Mouse (Mus musculus): ENCODE measurements around the gene Zfp831. TPM values are rescaled to one million over a fixed set of nuclear protein-coding genes. Genes with fewer than 3 reads are reported as not detected.

Zfp831 gene
- polyA plus RNA-seq, 1 experiment from 2014 or later: 0.07 TPM

GRCm38 (mm10) chr2:174599853-174600271 lies 43.5 kb upstream of the Zfp831 start:
- no peak for TF ChIP-seq EP300 (IDR thresholded peaks at IDR 0.05; ENCODE audit: low read depth)
- TF ChIP-seq CTCF (IDR thresholded peaks at IDR 0.05; ENCODE audit: low read depth): no peak

DNA sequence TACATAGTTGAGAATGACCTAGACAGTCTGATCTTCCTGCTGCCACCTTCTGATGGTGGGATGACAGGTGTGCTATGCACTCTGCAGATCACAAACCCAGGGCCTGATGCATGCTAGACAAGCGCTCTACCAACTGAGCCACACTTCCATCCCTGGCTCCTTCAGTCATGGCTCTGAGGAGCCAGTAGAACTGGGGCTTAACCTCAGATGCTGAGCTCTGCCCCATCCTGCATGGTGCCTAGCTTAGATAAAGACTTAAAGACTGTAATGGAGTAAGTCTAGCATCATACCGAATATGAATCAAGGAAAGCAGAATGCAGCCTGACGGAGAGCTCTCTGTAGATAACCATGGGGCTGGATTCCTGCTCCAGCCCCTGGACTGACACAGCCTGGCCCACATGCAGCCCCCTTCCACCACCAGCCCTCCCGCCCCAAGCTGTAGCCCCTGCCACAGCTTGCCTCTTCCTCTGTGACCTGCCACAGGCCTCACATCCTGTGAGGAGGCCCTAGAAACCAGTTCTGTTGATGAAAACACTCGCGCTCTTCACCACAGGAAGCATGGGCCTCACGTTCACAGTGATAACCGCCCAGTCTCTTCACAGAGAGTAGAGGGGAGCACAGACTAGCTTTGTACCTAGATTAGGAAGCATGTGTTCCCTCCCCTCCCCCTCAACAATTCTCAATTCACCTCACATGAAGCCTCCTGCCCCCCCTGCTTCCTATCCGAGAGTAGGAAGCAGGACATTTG lies 41.2 kb upstream of the Zfp831 start:
- TF ChIP-seq CTCF (IDR thresholded peaks at IDR 0.05; ENCODE audit: low read depth): no peak
- peak; percentile 34 for TF ChIP-seq EP300 (IDR thresholded peaks at IDR 0.05; ENCODE audit: low read depth)
- DNase-seq (peak; percentile 35), ATAC-seq (peak; percentile 84)
- Histone ChIP-seq H3K4me1 (ENCODE audit: insufficient read depth) (peaks cover 14% of the 10 kb centered on the region), H3K27ac (ENCODE audit: low read depth) (peak overlapping the region; percentile 65), H3K9me3 (ENCODE audit: low read length) (no peaks in the 10 kb centered on the region), H3K9ac (replicated peaks) (no peak overlapping the region), H3K36me3 (replicated peaks; ENCODE audit: insufficient read depth, low read length) (no peaks in the 10 kb centered on the region), H3K27me3 (ENCODE audit: insufficient read depth, low read length) (no peaks in the 10 kb centered on the region), H3K4me2 (ENCODE audit: low read depth, low read length) (peak overlapping the region; percentile 20; the same call in 1 of the 2 replicates), H3K4me3 (ENCODE audit: low read depth, low read length) (no peak overlapping the region)
- 30% methylated on average over 9 of the region's 9 CpGs for WGBS (ENCODE audit: insufficient replicate concordance)

More at GRCm38 (mm10) chr2:174599853-174600271, 43.5 kb upstream of the Zfp831 start:
- peaks cover 14% of the 10 kb centered on the region for H3K4me1 ChIP-seq (ENCODE audit: insufficient read depth)
- no peaks in the 10 kb centered on the region for H3K9me3 ChIP-seq (ENCODE audit: low read length)
- no peak for ATAC-seq
- H3K27me3 ChIP-seq (ENCODE audit: insufficient read depth, low read length): no peaks in the 10 kb centered on the region
- H3K4me2 ChIP-seq (ENCODE audit: low read depth, low read length): no peak overlapping the region
- no peak overlapping the region for H3K27ac ChIP-seq (ENCODE audit: low read depth)
- DNase-seq: peak; percentile 31
- H3K9ac ChIP-seq (replicated peaks): no peak overlapping the region
- no peaks in the 10 kb centered on the region for H3K36me3 ChIP-seq (replicated peaks; ENCODE audit: insufficient read depth, low read length)
- WGBS (ENCODE audit: insufficient replicate concordance): 72% methylated on average over 9 of the region's 9 CpGs
- no peak overlapping the region for H3K4me3 ChIP-seq (ENCODE audit: low read depth, low read length)

GRCm38 (mm10) chr2:174603321-174603720 lies 40.0 kb upstream of the Zfp831 start:
- H3K27ac ChIP-seq (ENCODE audit: low read depth): no peak overlapping the region

DNA sequence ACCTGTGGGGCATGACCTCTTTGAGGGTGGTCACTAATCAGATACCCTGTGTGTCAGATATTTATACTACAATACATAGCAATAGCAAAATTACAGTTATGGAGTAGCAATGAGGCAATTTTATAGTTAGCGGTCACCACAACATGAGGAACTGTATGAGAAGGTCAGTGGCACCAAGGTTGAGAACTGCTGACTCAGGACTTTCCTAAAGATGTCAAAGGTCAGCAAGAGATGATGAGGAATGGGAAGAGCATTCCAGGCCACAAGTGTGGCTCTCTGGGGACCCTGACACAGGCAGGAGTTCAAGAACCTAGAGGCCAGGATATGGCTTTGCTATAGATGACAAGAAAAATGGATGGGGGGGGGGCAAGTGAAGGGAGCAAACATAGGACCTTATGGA lies 38.3 kb upstream of the Zfp831 start:
- peaks cover 12% of the 10 kb centered on the region for H3K4me1 ChIP-seq (ENCODE audit: insufficient read depth)
- no peak overlapping the region for H3K4me2 ChIP-seq (ENCODE audit: low read depth, low read length)
- H3K27me3 ChIP-seq (ENCODE audit: insufficient read depth, low read length): no peaks in the 10 kb centered on the region
- DNase-seq (no peak), ATAC-seq (no peak)
- TF ChIP-seq EP300 (IDR thresholded peaks at IDR 0.05; ENCODE audit: low read depth) (no peak), CTCF (IDR thresholded peaks at IDR 0.05; ENCODE audit: low read depth) (no peak)
- no peak overlapping the region for H3K9ac ChIP-seq (replicated peaks)
- H3K9me3 ChIP-seq (ENCODE audit: low read length): no peaks in the 10 kb centered on the region
- H3K4me3 ChIP-seq (ENCODE audit: low read depth, low read length): no peak overlapping the region
- 90% methylated on average over 1 of the region's 1 CpGs for WGBS (ENCODE audit: insufficient replicate concordance)
- no peak overlapping the region for H3K27ac ChIP-seq (ENCODE audit: low read depth)
- no peaks in the 10 kb centered on the region for H3K36me3 ChIP-seq (replicated peaks; ENCODE audit: insufficient read depth, low read length)

More at GRCm38 (mm10) chr2:174603321-174603720, 40.0 kb upstream of the Zfp831 start:
- H3K27me3 ChIP-seq (ENCODE audit: insufficient read depth, low read length): no peaks in the 10 kb centered on the region
- ATAC-seq (no peak), DNase-seq (no peak)
- peaks cover 14% of the 10 kb centered on the region for H3K4me1 ChIP-seq (ENCODE audit: insufficient read depth)
- H3K4me3 ChIP-seq (ENCODE audit: low read depth, low read length): no peak overlapping the region
- WGBS (ENCODE audit: insufficient replicate concordance): 85% methylated on average over 7 of the region's 7 CpGs
- no peak overlapping the region for H3K9ac ChIP-seq (replicated peaks)
- no peaks in the 10 kb centered on the region for H3K36me3 ChIP-seq (replicated peaks; ENCODE audit: insufficient read depth, low read length)
- H3K4me2 ChIP-seq (ENCODE audit: low read depth, low read length): no peak overlapping the region
- TF ChIP-seq CTCF (IDR thresholded peaks at IDR 0.05; ENCODE audit: low read depth): no peak
- TF ChIP-seq EP300 (IDR thresholded peaks at IDR 0.05; ENCODE audit: low read depth): no peak
- no peaks in the 10 kb centered on the region for H3K9me3 ChIP-seq (ENCODE audit: low read length)

- Histone ChIP-seq H3K9me3 (ENCODE audit: low read length) (no peaks in the 10 kb centered on the region), H3K4me2 (ENCODE audit: low read depth, low read length) (no peak overlapping the region), H3K27ac (ENCODE audit: low read depth) (no peak overlapping the region), H3K36me3 (replicated peaks; ENCODE audit: insufficient read depth, low read length) (no peaks in the 10 kb centered on the region), H3K4me1 (ENCODE audit: insufficient read depth) (peaks cover 12% of the 10 kb centered on the region), H3K27me3 (ENCODE audit: insufficient read depth, low read length) (no peaks in the 10 kb centered on the region), H3K9ac (replicated peaks) (no peak overlapping the region), H3K4me3 (ENCODE audit: low read depth, low read length) (no peak overlapping the region)
- whole genome bisulfite sequencing (ENCODE audit: insufficient replicate concordance): 64% methylated on average over 4 of the region's 4 CpGs
- ATAC-seq: no peak
- TF ChIP-seq CTCF (IDR thresholded peaks at IDR 0.05; ENCODE audit: low read depth) (no peak), EP300 (IDR thresholded peaks at IDR 0.05; ENCODE audit: low read depth) (no peak)
- DNase-seq: no peak
These were observed 37.8 kb upstream of the Zfp831 start for GRCm38 (mm10) chr2:174605442-174606087.

DNA sequence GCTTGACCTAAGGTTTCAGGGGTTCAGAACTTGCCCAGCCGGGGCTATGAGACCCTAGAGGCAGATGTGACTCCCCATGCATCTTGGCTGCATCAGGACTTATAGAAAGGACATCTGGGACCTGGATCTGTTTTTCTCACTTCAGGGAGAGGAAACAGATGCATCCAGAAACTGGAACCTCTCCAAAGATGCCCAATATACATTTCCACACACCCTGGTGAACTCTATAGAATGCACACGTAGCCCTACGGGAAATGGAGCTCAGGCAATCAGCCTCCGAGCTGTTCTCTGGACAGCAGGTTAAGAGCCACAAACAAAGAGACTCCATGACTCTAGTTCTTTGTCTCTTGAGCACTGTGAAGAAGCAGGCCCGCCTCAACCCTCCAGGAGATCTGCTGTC lies 37.0 kb upstream of the Zfp831 start:
- no peak for DNase-seq
- H3K9ac ChIP-seq (replicated peaks): no peak overlapping the region
- WGBS (ENCODE audit: insufficient replicate concordance): 79% methylated on average over 5 of the region's 5 CpGs
- H3K27me3 ChIP-seq (ENCODE audit: insufficient read depth, low read length): no peaks in the 10 kb centered on the region
- no peaks in the 10 kb centered on the region for H3K36me3 ChIP-seq (replicated peaks; ENCODE audit: insufficient read depth, low read length)
- H3K4me3 ChIP-seq (ENCODE audit: low read depth, low read length): no peak overlapping the region
- no peak overlapping the region for H3K27ac ChIP-seq (ENCODE audit: low read depth)
- H3K4me1 ChIP-seq (ENCODE audit: insufficient read depth): peaks cover 10% of the 10 kb centered on the region
- TF ChIP-seq EP300 (IDR thresholded peaks at IDR 0.05; ENCODE audit: low read depth) (no peak), CTCF (IDR thresholded peaks at IDR 0.05; ENCODE audit: low read depth) (no peak)
- ATAC-seq: no peak
- H3K9me3 ChIP-seq (ENCODE audit: low read length): no peaks in the 10 kb centered on the region
- H3K4me2 ChIP-seq (ENCODE audit: low read depth, low read length): no peak overlapping the region

Measured in liver, postnatal 0 days (tissue).